Mouse (Mus musculus) liver, postnatal 0 days (tissue): ENCODE results near the gene Mmp17.

Experiments used
- CTCF ChIP-seq: sonication (generic); IDR thresholded peaks from 2 replicates; pipeline ENCODE4 v1.5.1; 2016; ENCODE audit warnings: antibody characterized with exemption, low read depth
- EP300 ChIP-seq: IDR thresholded peaks from 2 replicates; pipeline ENCODE4 v1.6.1; 2016; ENCODE audit warnings: antibody characterized with exemption, low read depth, mild to moderate bottlenecking

DNA sequence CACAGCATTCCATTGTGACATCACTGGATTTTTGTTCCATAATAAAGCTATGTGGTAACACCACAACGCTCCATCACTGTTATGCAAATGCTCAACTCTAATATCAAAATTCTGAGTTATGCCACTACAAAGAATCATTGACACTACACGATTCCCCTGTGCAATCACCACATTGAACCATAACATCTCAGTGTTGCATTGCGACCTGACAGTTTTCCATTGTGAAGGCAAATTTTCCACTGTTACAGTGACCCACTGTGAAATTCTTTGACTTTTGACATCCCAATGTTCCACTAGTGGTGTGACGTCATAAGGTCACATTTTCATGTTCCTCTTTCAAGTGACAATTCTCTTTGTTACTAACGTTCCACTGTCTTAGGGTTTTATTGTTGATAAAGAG is 66.9 kb downstream of the Mmp17 start:
- TF ChIP-seq CTCF (no peak), EP300 (no peak)
